Mouse (Mus musculus) lung, adult 18-20 months (tissue): ENCODE measurements around the gene Hectd1.
A peak's percentile ranks its signal among the peaks of the same experiment; 100 is the strongest.

Source experiments
- DNase-seq, 2 experiments: peaks; one replicate each; pipeline ENCODE4 v3.0.0; 2022; ENCODE audit warnings: mixed read lengths in 2 of 2

The Hectd1 gene

DNA sequence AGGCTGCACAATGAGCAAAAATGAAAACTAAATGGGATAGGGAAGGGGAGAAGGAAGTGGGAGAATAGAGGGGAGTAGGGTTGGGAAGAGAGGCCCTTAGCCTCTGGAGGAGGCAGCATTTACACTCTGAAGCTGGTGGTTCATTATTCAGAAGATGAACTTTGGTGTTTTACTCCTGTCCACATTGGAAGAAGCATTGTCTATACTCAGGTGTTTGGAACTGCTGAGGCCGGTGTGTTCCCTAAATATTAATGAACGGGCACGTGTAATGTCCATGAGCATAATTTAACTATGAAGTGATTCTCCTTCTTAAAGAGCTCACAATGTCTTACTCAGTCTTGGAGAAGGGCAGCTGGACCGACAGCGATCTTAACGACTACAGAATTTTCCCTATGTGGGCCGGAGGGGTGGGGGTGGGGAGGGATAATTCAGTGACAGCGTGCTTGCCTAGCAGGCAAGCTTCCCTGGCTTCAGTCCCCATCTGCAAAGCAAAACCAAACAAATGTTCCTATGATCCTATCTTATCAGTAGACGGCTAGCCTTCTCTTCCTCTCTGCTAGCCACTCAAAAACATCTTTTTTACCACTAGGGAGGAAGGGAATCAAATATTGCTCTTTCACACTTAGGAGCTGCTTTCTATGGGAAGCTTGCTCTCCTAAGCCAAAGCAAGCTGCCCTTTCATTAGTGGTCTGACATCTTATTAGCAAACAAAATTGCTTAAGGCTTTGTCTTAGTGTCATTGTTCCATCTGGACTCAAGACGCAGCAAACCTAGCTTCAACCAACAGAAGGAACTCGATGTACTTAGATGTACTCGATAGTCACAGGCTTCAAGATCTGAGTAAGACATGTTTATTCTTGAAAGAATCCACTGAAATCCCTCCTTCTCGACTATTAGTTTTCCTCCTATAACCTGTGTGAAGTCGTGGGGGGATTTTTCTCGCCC, 14.5 kb upstream of the Hectd1 start:
- DNase-seq: no peak

DNA sequence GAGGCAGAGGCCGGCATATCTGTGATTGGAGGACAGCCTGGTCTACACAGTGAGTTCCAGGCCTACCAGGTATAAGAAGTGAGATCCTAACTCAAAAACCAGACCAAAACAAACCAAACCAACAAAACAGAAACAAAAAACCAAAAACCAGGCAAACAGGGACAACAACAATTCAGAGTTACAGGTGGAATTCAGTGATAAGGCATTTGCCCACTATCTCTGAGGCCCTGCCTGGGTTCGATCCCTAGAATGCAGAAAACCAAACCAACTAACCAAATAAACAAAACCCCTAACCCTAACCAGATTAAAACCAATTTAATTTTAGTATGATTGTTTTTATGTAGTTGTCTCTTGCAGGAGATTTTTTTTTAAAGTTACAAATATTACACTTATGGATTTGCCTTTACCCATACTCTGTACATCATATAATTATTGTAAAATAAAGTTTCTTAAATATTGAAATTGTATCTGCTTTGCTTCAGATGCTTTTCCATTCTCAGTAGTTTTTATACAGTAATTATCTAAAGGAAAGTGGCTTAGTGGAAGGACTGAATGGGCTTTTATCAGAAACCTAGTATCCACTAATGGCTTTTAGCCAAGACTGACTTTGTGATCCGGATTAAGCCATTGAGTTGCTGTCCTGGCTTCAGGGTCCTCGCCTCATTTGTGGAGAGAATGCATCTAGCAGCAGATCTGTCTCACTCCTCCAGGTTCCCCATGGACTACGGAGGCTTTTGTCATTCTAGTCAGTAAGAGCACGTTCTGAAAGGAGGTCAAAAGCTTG, 12.9 kb upstream of the Hectd1 start:
- DNase-seq: no peak

DNA sequence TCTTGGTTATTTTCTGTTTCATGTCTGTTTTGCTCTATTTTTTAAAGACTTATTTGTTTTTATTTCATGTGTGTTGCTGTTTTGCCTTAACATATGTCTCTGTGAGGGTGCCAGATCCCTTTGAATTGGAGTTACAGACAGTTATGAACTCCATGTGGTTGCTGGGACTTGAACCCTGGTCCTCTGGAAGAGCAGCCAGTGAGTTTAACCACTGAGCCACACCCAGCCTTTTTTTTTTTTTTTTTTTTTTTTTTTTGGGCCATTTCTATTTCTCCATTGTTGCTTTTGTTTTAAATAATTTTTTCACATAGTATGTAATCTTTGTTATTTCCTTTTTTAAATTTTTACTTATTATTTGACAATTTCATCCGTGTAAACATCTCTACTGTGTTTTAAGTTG, 10.5 kb upstream of the Hectd1 start:
- DNase-seq: no peak

DNA sequence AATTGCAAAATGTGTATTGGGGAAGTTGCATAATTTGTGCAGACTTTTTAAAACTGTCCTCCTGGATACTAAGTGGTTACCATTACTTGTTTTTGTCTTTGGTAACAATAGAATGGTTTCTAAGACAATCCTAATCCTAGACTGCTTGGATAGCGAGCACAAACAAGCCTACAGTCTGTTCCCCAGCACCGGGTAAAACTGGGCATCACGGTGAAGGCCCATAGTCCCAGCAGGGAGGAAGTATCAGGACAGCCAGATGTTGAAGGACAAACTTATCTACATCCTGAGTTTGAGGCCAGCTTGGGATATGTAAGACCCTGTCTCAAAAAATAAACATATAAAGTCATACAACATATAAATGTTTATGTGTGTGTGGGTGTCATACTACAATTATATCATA, 5.9 kb upstream of the Hectd1 start:
- no peak for DNase-seq

DNA sequence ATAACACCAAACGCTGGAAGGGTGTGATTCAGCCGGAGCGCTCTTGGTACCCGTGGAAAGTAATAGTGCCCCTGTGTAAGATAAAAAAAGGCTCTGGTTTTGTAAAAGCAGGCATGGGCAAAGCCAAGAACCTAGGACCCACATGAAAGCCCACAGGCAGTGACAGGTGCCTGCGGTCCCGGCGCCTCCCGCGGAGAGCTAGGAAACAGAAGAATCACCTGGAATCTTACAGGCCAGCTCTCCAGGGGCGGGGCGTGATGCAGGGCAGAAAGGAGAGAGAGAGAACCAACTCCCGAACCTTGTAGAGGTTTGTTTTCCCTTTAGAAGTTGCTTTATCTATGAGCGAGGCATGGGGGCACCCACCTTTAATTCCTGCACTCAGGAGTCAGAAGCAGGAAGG, 2.6 kb upstream of the Hectd1 start:
- DNase-seq: no peak

DNA sequence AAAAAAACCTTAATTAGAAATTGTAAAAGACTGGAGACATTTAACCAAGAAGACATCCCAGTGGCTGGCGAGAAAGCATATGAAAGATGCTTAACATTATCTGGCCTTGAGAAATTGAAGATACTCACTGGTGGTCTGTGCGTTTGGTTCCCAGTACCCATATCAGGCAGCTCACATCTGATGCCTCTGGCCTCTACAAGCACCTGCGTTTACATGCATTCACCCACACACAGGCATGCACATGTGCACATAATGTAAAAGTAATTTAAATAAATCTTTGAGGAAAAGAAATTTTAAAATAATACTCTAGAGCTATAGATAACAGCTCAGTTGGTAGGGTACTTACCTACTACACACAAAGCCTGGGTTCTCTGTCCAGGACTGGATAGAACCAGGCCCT, 2.0 kb upstream of the Hectd1 start:
- DNase-seq: no peak

DNA sequence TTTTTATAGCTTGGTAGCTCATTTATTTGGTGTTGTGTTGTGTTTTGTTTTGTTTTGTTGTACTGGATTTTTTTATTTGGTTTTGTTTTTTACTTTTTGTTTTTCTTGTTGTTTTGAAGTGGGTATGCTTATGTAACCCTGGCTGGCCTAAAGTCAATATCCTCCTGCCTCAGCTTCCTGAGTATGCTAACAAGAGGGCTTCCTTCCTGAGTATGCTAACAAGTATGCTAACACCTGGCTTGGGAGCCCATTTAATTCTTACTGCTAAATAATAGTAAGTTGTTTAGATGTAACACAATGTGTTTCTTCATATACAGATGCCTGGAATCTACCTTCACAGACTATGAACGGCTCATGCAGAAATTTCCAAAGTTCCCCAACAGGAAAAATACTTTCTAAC, 1.3 kb upstream of the Hectd1 start:
- no peak for DNase-seq

DNA sequence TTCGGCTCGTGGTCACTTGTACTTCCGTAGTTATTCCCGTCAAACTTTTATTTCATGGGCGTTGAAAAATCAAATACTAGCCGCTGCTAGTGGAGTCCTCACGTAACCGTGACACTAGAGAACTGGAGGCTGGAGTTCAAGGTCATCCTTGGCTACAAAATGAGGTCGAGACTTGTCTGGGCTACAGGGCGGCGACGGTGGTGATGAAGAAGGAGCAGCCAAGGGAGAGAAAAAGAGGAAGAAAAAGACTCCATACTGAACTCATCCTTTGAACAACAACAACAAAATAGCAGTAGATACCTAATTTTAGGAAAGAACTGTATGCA, 704 bp upstream of the Hectd1 start:
- peak in 1 of 2 experiments; percentile 58 for DNase-seq

DNA sequence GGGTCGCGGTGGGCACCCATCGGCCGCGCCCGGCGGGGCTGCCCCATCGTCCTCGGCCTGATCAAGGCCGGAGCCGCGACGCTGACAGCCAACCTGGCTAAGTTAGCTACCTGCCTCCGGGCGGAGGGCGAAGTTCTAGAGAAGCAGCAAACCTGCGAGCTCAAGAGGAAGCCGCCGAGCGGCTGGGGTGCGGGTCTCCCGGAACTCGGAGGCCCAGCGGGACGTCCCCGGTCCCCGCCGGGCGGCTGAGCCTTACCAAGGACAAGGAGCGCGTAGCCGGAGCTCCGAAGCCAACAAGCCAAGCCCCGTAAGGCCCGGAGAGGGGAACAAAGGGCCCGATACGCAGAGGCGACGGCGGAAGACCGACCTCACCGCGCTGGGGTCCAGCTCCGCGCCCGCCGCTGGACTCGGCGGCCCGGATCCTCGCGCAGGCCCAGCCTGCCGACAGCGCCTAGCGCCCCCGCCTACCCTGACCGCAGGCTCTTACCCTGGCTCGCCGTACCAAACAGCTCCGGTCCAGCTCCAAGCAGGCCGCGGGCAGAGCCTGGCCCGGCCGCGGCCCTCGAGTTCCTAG, 533 bp downstream of the Hectd1 start:
- peak; percentile 60 to 68 for DNase-seq

DNA sequence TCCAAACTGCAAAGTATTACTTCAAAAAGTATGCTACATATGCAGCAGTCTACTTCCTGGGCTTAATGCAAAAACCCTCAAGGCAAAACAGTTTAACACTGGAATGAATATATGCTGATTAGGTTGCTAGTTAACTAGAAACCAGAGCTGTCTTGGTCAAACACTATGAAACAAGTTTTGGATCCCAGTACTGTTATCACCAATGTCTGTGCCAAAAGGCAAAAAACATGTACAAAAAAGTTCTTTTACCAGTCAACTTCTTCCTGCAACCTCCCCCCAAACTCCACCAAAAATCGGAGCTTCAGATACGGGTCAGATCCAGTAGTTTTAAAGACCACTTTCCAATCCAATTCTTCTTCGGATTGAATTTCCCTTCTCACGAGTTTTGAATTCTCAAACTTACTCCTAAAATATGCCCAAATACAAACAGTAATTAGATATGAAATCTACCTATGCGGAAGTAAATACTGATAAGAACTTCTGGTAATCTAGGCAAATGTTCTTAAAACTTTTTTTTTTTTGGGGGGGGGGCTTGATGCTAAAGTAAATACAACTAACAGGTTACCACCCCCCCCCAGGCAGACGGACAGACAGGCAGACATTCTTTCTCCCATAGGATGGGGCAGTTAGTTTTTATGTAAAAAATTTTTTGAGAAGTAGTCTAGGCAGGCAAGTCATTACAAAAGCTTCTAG, 1.2 kb downstream of the Hectd1 start:
- no peak for DNase-seq

DNA sequence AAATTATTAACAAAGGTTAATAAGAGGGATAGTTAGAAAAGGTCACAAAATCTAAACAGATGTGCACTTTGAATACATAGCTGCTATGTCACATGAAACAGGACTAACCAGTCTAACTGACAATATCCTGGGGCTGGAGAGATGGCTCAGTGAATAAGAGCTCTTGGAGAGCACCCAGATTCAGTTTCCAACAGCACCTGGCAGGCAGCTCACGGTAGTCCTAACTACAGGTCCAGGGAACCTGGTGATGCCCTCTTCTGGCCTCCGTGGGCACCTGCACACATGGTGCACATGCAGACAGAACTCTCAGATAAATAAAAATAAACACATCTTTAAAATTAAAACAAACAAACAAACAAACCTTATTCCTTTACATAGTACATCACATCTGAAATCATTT, 4.0 kb downstream of the Hectd1 start:
- DNase-seq: no peak

DNA sequence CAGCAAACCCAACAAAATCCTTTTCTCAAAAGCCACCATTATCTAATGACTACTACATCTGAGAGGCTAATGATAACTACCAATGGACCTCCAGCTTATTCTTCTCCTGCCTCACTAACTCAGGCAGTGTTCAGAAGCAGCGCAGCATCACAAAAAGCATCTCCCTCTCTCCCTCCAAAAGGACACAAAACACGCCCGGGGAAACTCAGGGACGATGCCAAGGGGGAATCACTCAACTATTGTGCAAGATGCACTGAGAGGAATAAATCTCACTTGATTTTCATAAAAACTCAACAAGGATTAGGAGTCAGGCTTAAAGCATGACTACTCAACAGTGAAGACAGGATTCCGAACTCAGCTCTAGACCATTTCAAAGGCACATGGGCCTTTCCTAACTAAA, 6.0 kb downstream of the Hectd1 start:
- no peak for DNase-seq

DNA sequence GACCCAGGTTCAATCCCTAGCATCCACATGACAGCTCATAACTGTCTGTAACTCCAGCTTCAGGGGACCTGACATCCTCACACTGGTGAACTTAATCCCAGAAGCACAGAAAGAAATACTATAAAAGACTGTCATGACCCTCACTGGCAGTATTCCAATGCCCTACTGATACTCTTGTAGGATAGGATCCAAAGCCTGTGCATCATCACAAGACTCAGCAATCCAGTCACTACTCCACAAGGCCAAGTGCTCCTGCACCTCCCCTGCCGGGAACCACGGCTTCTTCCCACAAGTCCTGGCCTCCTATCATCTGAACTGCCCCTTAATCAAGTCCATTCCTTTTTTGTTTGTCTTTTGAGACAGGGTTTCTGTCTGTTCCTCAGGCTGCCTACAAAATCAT, 6.5 kb downstream of the Hectd1 start:
- no peak for DNase-seq

DNA sequence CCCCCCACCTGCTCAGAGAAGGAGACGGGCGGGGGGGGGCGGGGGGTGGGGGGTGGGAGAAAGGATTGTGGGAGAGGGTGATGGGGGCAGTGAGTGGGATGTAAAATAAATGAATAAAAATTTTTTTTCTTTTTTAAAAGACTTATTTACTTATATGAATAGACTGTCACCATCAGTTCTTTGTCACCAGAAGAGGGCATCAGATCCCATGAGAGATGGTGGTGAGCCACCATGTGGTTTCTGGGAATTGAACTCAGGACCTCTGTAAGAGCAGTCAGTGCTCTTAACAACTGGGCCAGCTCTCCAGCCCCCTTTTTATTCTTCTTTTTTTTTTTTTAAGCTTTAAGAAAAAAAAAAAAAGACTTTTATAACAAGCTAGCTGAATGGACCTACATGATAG, 7.1 kb downstream of the Hectd1 start:
- DNase-seq: no peak

DNA sequence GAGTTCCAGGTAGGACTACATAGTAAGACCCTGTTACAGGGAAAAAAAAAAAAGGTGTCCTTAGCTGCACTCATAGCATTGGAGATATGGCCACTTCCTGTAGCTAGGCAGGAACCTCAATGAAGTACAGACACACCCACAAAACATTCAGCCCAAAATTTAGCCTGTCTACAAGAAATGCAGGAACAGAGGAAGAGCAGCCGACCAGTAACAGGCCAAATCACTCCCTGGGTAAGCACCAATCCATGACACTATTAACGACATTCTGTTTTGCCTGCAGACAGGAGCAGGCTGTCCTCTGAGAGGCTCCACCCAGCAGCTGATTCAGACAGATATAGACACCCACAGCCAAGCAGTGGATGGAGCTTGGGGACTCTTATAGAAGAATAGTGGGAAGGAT, 8.1 kb downstream of the Hectd1 start:
- no peak for DNase-seq

DNA sequence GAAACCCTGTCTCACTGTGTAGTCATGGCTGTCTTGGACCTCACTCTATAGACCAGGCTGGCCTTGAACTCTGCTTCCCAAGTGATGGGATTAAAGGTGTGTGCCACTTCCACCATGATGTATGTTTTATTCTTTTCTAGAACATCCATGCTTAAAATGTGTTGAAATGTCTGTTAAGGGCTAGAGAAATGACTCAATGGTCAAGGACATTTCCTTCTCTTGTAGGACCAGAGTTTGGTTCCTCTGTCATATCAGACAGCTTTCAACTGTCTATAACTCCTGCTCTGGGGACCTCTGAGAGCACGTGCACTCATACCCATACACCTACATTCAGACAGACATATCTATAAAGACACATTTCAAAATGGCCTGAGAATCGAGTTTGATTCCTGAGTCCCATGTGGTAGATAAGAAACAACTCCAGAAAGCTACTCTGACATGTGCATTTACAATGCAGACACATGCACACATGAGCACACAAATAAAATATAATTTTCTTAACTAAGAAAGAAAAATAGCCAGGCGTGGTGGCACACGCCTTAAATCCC, 9.3 kb downstream of the Hectd1 start:
- DNase-seq: no peak

DNA sequence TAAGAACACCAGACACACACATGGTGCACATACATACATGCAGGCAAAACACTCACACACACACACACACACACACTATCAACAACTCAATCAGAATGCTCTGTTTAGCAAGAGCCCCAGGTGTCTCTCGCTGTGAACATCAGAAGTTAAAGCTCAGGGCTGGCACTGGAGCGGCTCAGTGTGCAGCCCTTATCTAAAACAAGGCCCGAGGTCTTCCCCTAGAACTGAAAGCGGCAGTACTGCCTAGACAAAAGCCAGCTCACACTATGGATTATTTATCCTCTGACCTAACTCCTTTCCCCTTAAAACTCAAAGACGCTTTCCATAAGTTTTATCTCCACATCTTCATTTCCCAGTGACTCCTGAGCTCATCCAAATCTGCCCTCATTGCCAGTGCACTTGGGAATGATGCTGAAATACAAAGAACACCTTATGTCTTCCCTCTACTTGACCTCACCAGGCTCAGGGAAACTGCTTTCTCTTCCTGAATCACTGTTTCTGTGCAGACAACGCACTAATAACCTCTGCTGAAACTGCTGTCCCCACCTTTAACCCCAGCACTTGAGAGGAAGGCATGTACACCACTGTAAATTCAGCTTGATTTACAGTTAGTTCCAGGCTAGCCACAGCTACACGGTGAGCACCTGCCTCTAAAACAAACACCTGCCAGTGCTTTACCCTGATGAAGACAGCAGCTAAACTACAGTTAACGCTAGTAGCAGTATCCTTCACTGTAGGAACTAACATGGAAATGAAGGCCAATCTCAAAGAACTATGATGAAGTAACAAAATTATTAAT, 11.3 kb downstream of the Hectd1 start:
- DNase-seq: no peak

DNA sequence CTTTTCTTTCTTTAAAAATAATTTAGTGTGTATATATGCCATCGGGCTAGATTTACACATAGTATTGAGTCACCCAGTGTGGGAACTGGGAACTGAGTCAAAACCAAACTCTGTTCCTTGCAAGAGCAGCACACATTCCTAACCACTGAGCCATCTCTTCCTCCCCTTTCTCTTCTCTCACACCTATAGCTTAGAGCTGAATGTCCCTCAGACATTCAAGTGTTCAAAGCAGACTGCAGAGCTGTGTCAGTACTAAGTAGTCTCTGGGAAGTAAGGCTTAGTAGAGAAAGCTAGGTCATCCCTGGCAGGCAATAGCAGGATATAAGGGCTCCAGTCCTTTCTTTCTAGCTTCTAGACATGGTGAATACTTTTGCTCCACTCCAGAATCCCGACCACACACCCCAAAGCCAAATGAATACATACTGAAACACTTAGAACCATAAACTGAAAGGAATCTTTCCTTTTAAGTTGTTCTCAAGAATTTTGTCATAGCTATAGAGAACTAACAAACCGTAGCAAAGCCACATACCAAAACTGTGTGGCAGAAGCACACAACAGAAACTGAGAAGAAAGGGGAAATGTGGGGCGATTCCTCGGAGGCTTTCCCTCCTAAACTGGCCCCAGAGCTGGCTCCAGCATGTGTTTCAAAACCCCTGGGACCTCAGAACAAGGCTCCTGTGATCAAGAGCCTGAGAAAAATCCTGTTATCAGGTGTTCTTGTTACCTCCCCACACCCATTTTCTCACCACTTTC, 17.8 kb downstream of the Hectd1 start:
- no peak for DNase-seq

DNA sequence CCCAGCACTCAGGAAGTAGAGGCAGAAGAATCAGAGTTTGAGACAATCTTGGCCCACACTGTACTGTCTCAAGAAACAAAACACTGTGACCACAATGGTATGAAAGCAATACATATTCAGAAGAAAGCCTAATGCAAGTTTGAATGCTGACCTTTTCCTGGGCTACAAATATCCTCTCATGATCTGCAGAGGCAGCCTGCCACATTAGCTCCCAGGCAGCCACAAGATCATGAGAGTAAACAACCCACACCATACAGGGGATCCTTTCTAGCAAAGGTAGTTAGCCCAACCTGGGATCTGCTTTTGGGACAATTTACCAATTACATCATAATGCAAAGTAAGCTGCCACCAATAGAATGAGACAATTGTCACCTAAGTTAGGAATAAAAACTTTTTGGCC, 18.8 kb downstream of the Hectd1 start:
- no peak for DNase-seq

DNA sequence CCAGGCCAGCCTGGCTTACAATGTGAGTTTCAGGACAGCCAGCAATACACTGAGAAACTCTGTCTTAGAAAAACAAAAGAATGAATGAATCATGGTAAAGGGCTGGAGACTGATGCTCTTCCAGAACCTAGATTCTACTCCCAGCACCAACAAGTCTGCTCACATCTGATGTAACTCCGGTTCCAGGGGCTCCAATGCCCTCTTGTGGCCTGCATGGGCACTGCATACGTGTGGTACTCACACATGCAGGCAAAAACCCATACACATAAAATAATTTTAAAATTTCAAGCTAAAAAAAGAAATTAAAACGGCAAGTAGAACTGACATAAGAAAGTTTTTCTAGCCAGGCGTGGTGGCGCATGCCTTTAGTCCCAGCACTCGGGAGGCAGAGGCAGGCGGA, 44.5 kb downstream of the Hectd1 start:
- peak in 1 of 2 experiments; percentile 7 for DNase-seq

DNA sequence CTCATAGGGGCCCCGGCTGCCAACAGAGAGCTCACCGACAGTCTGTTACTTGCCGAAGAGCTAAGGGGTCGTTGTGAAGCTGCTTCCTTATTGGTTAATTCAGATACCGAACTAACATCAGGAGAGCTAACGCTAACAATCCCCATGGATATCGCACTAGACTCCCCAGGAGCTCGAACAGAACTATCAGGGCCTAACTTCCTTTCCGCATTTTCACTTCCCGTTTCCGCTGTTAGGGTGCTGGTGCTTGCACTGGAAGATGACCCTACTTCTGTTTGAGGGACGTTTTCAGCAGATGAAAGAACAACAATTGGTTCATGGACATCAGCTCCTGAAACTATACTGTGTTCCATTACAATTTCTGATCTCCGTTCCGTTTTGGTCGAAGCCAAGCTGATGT, 60.6 kb downstream of the Hectd1 start:
- DNase-seq: no peak
